Mouse (Mus musculus) neural tube, embryonic 13.5 days (tissue): ENCODE results near the gene Gm20388. TPM values are rescaled to one million over a fixed set of nuclear protein-coding genes. Genes with fewer than 3 reads are reported as not detected.
A peak's percentile ranks its signal among the peaks of the same experiment; 100 is the strongest.

ENCODE experiments used
- ATAC-seq: fragments of 200-750 bp; cut with Nextera tagmentation; 2 replicates; pipeline ENCODE4 v1.8.0; 2017; ENCODE audit warnings: low read depth, mild to moderate bottlenecking, moderate TSS enrichment, moderate library complexity
- H3K27ac ChIP-seq: fragments of 300-500 bp; sonication (generic); replicated peaks from 2 replicates; pipeline ENCODE4 v1.5.1; 2015; ENCODE audit warnings: moderate library complexity, mild to moderate bottlenecking, inconsistent platforms
- H3K27me3 ChIP-seq: fragments of 300-500 bp; sonication (generic); 2 replicates; pipeline ENCODE4 v1.6.1; 2015; ENCODE audit warnings: mild to moderate bottlenecking, inconsistent platforms
- H3K36me3 ChIP-seq: fragments of 300-500 bp; sonication (generic); 2 replicates; pipeline ENCODE4 v1.6.1; 2015; ENCODE audit warnings: mild to moderate bottlenecking, inconsistent platforms
- H3K4me1 ChIP-seq: fragments of 300-500 bp; sonication (generic); replicated peaks from 2 replicates; pipeline ENCODE4 v1.6.1; 2015; ENCODE audit warnings: inconsistent platforms
- H3K4me2 ChIP-seq: fragments of 300-500 bp; sonication (generic); 2 replicates; pipeline ENCODE4 v1.6.1; 2015; ENCODE audit warnings: inconsistent platforms, mild to moderate bottlenecking, moderate library complexity
- H3K4me3 ChIP-seq: fragments of 300-500 bp; sonication (generic); 2 replicates; pipeline ENCODE4 v1.5.1; 2015; ENCODE audit warnings: mild to moderate bottlenecking, inconsistent platforms
- H3K9ac ChIP-seq: fragments of 300-500 bp; sonication (generic); 2 replicates; pipeline ENCODE4 v1.6.1; 2015; ENCODE audit warnings: moderate library complexity, mild to moderate bottlenecking, inconsistent platforms
- H3K9me3 ChIP-seq: fragments of 300-500 bp; sonication (generic); 2 replicates; pipeline ENCODE4 v1.6.1; 2016; ENCODE audit warnings: inconsistent platforms
- WGBS: fragments of 180-500 bp; shearing (Covaris S2); methylation state at CpG from one replicate; pipeline ENCODE4 v1.1.7; 2015; 5-methylcytosine and 5-hydroxymethylcytosine counted together
- polyA plus RNA-seq: library from polyadenylated mRNA; unstranded; fragments of >200 nt; fragmentation: Nextera tagmentation; extraction: Ambion mirVana; gene quantifications from 2 replicates; pipeline ENCODE4 v1.2.1, GENCODE M21; 2015

The Gm20388 gene
- polyA plus RNA-seq, 1 experiment from 2014 or later: 0.27 TPM

GRCm38 (mm10) chr8:120460375-120460774, 549.7 kb downstream of the Gm20388 start:
- no peak overlapping the region for H3K9ac ChIP-seq
- peaks cover 83% of the 10 kb centered on the region for H3K4me1 ChIP-seq
- 0 out of 2 replicates have a peak overlapping the region, but pooled peaks have one; percentile 4 for H3K4me2 ChIP-seq
- H3K27me3 ChIP-seq: no peaks in the 10 kb centered on the region
- peak overlapping the region; percentile 89 for H3K27ac ChIP-seq
- H3K4me3 ChIP-seq: no peak overlapping the region
- peak; percentile 48 for ATAC-seq
- WGBS: 24% methylated on average over 6 of the region's 6 CpGs
- no peaks in the 10 kb centered on the region for H3K36me3 ChIP-seq
- no peaks in the 10 kb centered on the region for H3K9me3 ChIP-seq

- Histone ChIP-seq H3K9me3 (no peaks in the 10 kb centered on the region), H3K4me3 (no peak overlapping the region), H3K4me2 (no peak overlapping the region), H3K36me3 (no peaks in the 10 kb centered on the region), H3K27me3 (no peaks in the 10 kb centered on the region), H3K4me1 (peaks cover 84% of the 10 kb centered on the region), H3K9ac (peak overlapping the region; percentile 18; the same call in 1 of the 2 replicates), H3K27ac (peak overlapping the region; percentile 89)
- WGBS: 16% methylated on average over 15 of the region's 15 CpGs
- no peak for ATAC-seq
These were observed 551.5 kb downstream of the Gm20388 start for GRCm38 (mm10) chr8:120462119-120462551.

- no peaks in the 10 kb centered on the region for H3K27me3 ChIP-seq
- peaks cover 87% of the 10 kb centered on the region for H3K4me1 ChIP-seq
- no peak overlapping the region for H3K4me2 ChIP-seq
- H3K9ac ChIP-seq: peak overlapping the region; percentile 18; the same call in 1 of the 2 replicates
- H3K27ac ChIP-seq: peak overlapping the region; percentile 89
- WGBS: 63% methylated on average over 6 of the region's 6 CpGs
- no peaks in the 10 kb centered on the region for H3K9me3 ChIP-seq
- no peaks in the 10 kb centered on the region for H3K36me3 ChIP-seq
- no peak overlapping the region for H3K4me3 ChIP-seq
- ATAC-seq: no peak
These were observed 552.0 kb downstream of the Gm20388 start for GRCm38 (mm10) chr8:120462611-120463010.

- 75% methylated on average over 5 of the region's 9 CpGs for WGBS
- Histone ChIP-seq H3K4me3 (no peak overlapping the region), H3K27me3 (no peaks in the 10 kb centered on the region), H3K4me1 (peaks cover 81% of the 10 kb centered on the region), H3K9ac (no peak overlapping the region), H3K4me2 (no peak overlapping the region), H3K36me3 (no peaks in the 10 kb centered on the region), H3K27ac (peak overlapping the region; percentile 18; the same call in 1 of the 2 replicates), H3K9me3 (no peaks in the 10 kb centered on the region)
- no peak for ATAC-seq
These were observed 553.4 kb downstream of the Gm20388 start for GRCm38 (mm10) chr8:120463918-120464584.

GRCm38 (mm10) chr8:120464585-120464937, 553.9 kb downstream of the Gm20388 start:
- no peak overlapping the region for H3K9ac ChIP-seq
- no peak for ATAC-seq
- H3K27ac ChIP-seq: peak overlapping the region; percentile 18; the same call in 1 of the 2 replicates
- H3K9me3 ChIP-seq: no peaks in the 10 kb centered on the region
- no peak overlapping the region for H3K4me3 ChIP-seq
- peaks cover 77% of the 10 kb centered on the region for H3K4me1 ChIP-seq
- WGBS: 66% methylated on average over 4 of the region's 4 CpGs
- H3K36me3 ChIP-seq: no peaks in the 10 kb centered on the region
- no peak overlapping the region for H3K4me2 ChIP-seq
- H3K27me3 ChIP-seq: no peaks in the 10 kb centered on the region

GRCm38 (mm10) chr8:120465710-120466109, 555.1 kb downstream of the Gm20388 start:
- 0 out of 2 replicates have a peak overlapping the region, but pooled peaks have one; percentile 26 for H3K9ac ChIP-seq
- 18% methylated on average over 8 of the region's 8 CpGs for WGBS
- H3K4me3 ChIP-seq: no peak overlapping the region
- H3K27me3 ChIP-seq: no peaks in the 10 kb centered on the region
- peak; percentile 52 for ATAC-seq
- peak overlapping the region; percentile 62; the same call in 1 of the 2 replicates for H3K27ac ChIP-seq
- H3K36me3 ChIP-seq: no peaks in the 10 kb centered on the region
- H3K4me1 ChIP-seq: peaks cover 77% of the 10 kb centered on the region
- no peak overlapping the region for H3K4me2 ChIP-seq
- H3K9me3 ChIP-seq: no peaks in the 10 kb centered on the region

GRCm38 (mm10) chr8:120466266-120466665, 555.6 kb downstream of the Gm20388 start:
- no peak for ATAC-seq
- peak overlapping the region; percentile 62 for H3K27ac ChIP-seq
- no peaks in the 10 kb centered on the region for H3K9me3 ChIP-seq
- H3K4me2 ChIP-seq: no peak overlapping the region
- no peaks in the 10 kb centered on the region for H3K27me3 ChIP-seq
- no peak overlapping the region for H3K4me3 ChIP-seq
- WGBS: 59% methylated on average over 10 of the region's 10 CpGs
- 0 out of 2 replicates have a peak overlapping the region, but pooled peaks have one; percentile 26 for H3K9ac ChIP-seq
- H3K4me1 ChIP-seq: peaks cover 77% of the 10 kb centered on the region
- H3K36me3 ChIP-seq: no peaks in the 10 kb centered on the region

- Histone ChIP-seq H3K4me2 (no peak overlapping the region), H3K9ac (no peak overlapping the region), H3K4me3 (no peak overlapping the region), H3K9me3 (no peaks in the 10 kb centered on the region), H3K27ac (no peak overlapping the region; the same call in 1 of the 2 replicates), H3K36me3 (no peaks in the 10 kb centered on the region), H3K27me3 (no peaks in the 10 kb centered on the region), H3K4me1 (peaks cover 77% of the 10 kb centered on the region)
- no peak for ATAC-seq
- WGBS: 87% methylated on average over 7 of the region's 7 CpGs
These were observed 557.0 kb downstream of the Gm20388 start for GRCm38 (mm10) chr8:120467598-120467997.

- Histone ChIP-seq H3K27ac (no peak overlapping the region), H3K27me3 (no peaks in the 10 kb centered on the region), H3K4me3 (no peak overlapping the region), H3K4me2 (no peak overlapping the region), H3K36me3 (no peaks in the 10 kb centered on the region), H3K9me3 (no peaks in the 10 kb centered on the region), H3K9ac (no peak overlapping the region), H3K4me1 (peaks cover 85% of the 10 kb centered on the region)
- ATAC-seq: no peak
- WGBS: 87% methylated on average over 12 of the region's 12 CpGs
These were observed 559.5 kb downstream of the Gm20388 start for GRCm38 (mm10) chr8:120470170-120470569.

GRCm38 (mm10) chr8:120471166-120471565, 560.5 kb downstream of the Gm20388 start:
- H3K4me2 ChIP-seq: no peak overlapping the region
- ATAC-seq: 0 out of 2 replicates have a peak, but pooled peaks have one; percentile 8
- H3K27me3 ChIP-seq: no peaks in the 10 kb centered on the region
- WGBS: 8% methylated on average over 7 of the region's 7 CpGs
- H3K9ac ChIP-seq: 0 out of 2 replicates have a peak overlapping the region, but pooled peaks have one; percentile 34
- peaks cover 85% of the 10 kb centered on the region for H3K4me1 ChIP-seq
- no peaks in the 10 kb centered on the region for H3K36me3 ChIP-seq
- peak overlapping the region; percentile 78 for H3K27ac ChIP-seq
- no peaks in the 10 kb centered on the region for H3K9me3 ChIP-seq
- H3K4me3 ChIP-seq: no peak overlapping the region

GRCm38 (mm10) chr8:120471752-120472151, 561.1 kb downstream of the Gm20388 start:
- Histone ChIP-seq H3K9ac (0 out of 2 replicates have a peak overlapping the region, but pooled peaks have one; percentile 5), H3K36me3 (no peaks in the 10 kb centered on the region), H3K27ac (peak overlapping the region; percentile 78), H3K4me1 (peaks cover 85% of the 10 kb centered on the region), H3K4me3 (no peak overlapping the region), H3K27me3 (no peaks in the 10 kb centered on the region), H3K4me2 (no peak overlapping the region), H3K9me3 (no peaks in the 10 kb centered on the region)
- no peak for ATAC-seq
- WGBS: 72% methylated on average over 2 of the region's 2 CpGs

- Histone ChIP-seq H3K4me3 (no peak overlapping the region), H3K36me3 (no peaks in the 10 kb centered on the region), H3K4me2 (no peak overlapping the region), H3K27me3 (no peaks in the 10 kb centered on the region), H3K9me3 (no peaks in the 10 kb centered on the region), H3K9ac (peak overlapping the region; percentile 5), H3K4me1 (peaks cover 85% of the 10 kb centered on the region), H3K27ac (peak overlapping the region; percentile 78)
- no peak for ATAC-seq
- 31% methylated on average over 16 of the region's 16 CpGs for WGBS
These were observed 561.6 kb downstream of the Gm20388 start for GRCm38 (mm10) chr8:120472230-120472629.
